Comparison of ENCODE assay signal across 19 mouse cellular contexts in genomic region chr2:169787381-169787780, GRCm38 (mm10).
A peak's percentile ranks its signal among the peaks of the same experiment; 100 is the strongest.
DNase-seq lines count a peak whose midpoint lies in the region; ATAC-seq and TF ChIP-seq lines count a peak whose summit lies in the region.
"Had no signal": no experiment of that assay in that cellular context is flagged by ENCODE, and none has a peak within 500 bp of the region (broad histone marks: within the 10 kb centered on the region; RNA-seq: fewer than 3 reads in every experiment).

No protein-coding gene starts in this region.

- H3K9me3 ChIP-seq in midbrain, postnatal 0 days (ENCODE audit: low read length): no peaks in the 10 kb centered on the region
- H3K9me3 ChIP-seq: embryonic facial prominence, embryonic 10.5 days; forebrain, embryonic 13.5 days; midbrain, embryonic 12.5 days; stomach, embryonic 15.5 days had no signal

- peak; percentile 38 for DNase-seq in adrenal gland, adult 2 months
- DNase-seq in adrenal gland, adult 8-10 months: no peak
- peak; percentile 94 for DNase-seq in heart, adult 11 months
- no peak for DNase-seq in heart, postnatal 4 days
- DNase-seq in lung, adult 18-20 months: peak; percentile 14 to 36
- no peak for DNase-seq in lung, postnatal 10 days
- peak; percentile 19 for DNase-seq in MN1 (ENCODE audit: low spot score)
- DNase-seq in midbrain, postnatal 0 days (ENCODE audit: low spot score): no peak
- DNase-seq: cerebellum, adult 2 months; cerebellum, postnatal 36 days; kidney, adult 11 months; right cerebral cortex, postnatal 25 days had no signal

- H3K4me2 ChIP-seq in midbrain, postnatal 0 days (ENCODE audit: low read depth, low read length, poor library complexity, severe bottlenecking): no peak overlapping the region
- H3K4me2 ChIP-seq: forebrain, embryonic 13.5 days; midbrain, embryonic 12.5 days; stomach, embryonic 15.5 days had no signal

- H3K4me1 ChIP-seq in midbrain, postnatal 0 days (ENCODE audit: insufficient read depth, low read length): no peaks in the 10 kb centered on the region; the same call in 1 of the 2 replicates

- no peak overlapping the region for H3K9ac ChIP-seq in midbrain, postnatal 0 days (replicated peaks; ENCODE audit: low read length, poor library complexity, severe bottlenecking)
- H3K9ac ChIP-seq: forebrain, embryonic 13.5 days; liver, embryonic 14.5 days; midbrain, embryonic 12.5 days; stomach, embryonic 15.5 days had no signal

- 53% methylated on average over 5 of the region's 5 CpGs for WGBS in midbrain, postnatal 0 days

- no peak overlapping the region for H3K4me3 ChIP-seq in midbrain, postnatal 0 days (ENCODE audit: low read depth, low read length)
- H3K4me3 ChIP-seq: embryonic facial prominence, embryonic 10.5 days; forebrain, embryonic 13.5 days; midbrain, embryonic 12.5 days; stomach, embryonic 15.5 days had no signal

- H3K27me3 ChIP-seq in midbrain, postnatal 0 days (ENCODE audit: insufficient read depth, low read length): no peaks in the 10 kb centered on the region
- H3K27me3 ChIP-seq: Patski; stomach, embryonic 15.5 days had no signal

- no peak for ATAC-seq in midbrain, postnatal 0 days (ENCODE audit: low FRiP score)
- ATAC-seq: forebrain, embryonic 13.5 days; hindbrain, embryonic 16.5 days; Patski had no signal

- no peaks in the 10 kb centered on the region for H3K36me3 ChIP-seq in midbrain, postnatal 0 days (ENCODE audit: insufficient read depth, low read length)
- H3K36me3 ChIP-seq: embryonic facial prominence, embryonic 10.5 days; midbrain, embryonic 12.5 days; stomach, embryonic 15.5 days had no signal

- H3K27ac ChIP-seq in midbrain, postnatal 0 days (ENCODE audit: low read depth, low read length): no peak overlapping the region
- H3K27ac ChIP-seq: embryonic facial prominence, embryonic 10.5 days; forebrain, embryonic 13.5 days; liver, embryonic 14.5 days; midbrain, embryonic 12.5 days; stomach, embryonic 15.5 days had no signal

- no peak for TF ChIP-seq CTCF in midbrain, postnatal 0 days (IDR thresholded peaks at IDR 0.05)

Comparison
In these comparisons a context has a peak if more than half of its experiments do, and no peak if none do; other contexts are left out.
1. DNase-seq: peak in adrenal gland, adult 2 months (single experiment), heart, adult 11 months (single experiment), lung, adult 18-20 months (2 of 2) and MN1 (single experiment); none in adrenal gland, adult 8-10 months (single experiment), heart, postnatal 4 days (single experiment), lung, postnatal 10 days (single experiment) and midbrain, postnatal 0 days (single experiment).